In the genomic region with DNA sequence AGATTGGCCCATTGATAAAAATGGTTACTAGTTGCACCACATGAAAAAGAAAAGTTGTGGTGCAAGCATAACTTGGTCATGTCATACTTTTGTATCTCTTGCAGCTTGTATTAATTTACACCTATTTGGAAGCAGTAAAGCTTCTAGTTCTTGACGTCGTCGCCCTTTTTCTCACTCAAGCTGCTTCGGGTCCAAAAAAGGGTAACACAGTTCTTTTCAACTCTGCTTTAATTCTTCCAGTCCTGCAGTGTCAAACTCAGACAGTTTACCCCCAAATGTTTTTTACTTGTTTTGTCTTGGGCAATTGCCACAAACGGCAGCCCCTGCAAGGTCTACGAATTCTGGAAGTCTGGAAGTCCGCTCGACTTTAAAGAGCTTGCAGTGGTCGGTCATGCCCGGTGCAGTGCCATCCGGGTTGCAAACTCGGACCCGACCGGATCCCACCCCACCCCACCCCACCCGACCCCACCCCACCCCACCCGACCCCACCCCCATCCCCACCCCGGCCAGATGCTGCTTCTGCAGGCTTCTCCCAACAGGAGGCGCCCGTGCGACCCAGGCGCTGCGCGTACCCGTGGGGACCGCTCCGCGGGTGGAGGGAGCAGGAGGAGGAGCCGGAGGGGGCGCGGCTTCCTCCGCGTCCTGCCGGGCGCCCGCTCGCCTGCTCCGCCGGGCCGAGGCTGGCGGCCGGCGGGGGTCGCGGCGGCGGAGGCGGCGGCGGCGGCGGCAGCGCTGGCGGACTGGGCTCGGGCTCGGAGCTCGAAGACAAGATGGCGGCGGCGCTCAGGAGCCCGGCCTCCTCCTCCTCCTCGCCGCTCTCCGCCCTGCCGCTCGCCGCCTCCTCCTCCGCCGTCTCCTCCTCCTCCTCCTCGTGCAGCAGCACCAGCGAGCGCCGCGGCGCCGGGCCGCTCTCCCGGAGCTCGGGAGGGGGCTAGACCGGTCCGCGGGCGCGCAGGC, we compare ENCODE assay signal across 8 mouse cellular contexts. TPM values are rescaled to one million over a fixed set of nuclear protein-coding genes. Genes with fewer than 3 reads are reported as not detected.
DNase-seq lines count a peak whose midpoint lies in the region; ATAC-seq and TF ChIP-seq lines count a peak whose summit lies in the region.

Gene Pcnx (plus strand): TSS at position 673 of the 957 bp plus-strand sequence.

- intact Hi-C loops in heart, postnatal 36 days (cut with DNase I), result loop anchor here (2.0 kb wide), 3 partner anchors 53 to 63 kb away; no protein-coding TSS in a partner anchor

- peak; percentile 79 for ATAC-seq in cerebellum, adult (ENCODE audit: insufficient number of reproducible peaks, low FRiP score, low TSS enrichment)
- peak; percentile 88 for ATAC-seq in forebrain, embryonic 16.5 days
- peak; percentile 91 for ATAC-seq in lung, embryonic 16.5 days (ENCODE audit: low read depth)

- peak within 1 kb of the TSS; percentile 77 for H3K4me3 ChIP-seq in ES-Bruce4 (ENCODE audit: low read depth, low read length)
- H3K4me3 ChIP-seq in forebrain, embryonic 16.5 days (replicated peaks; ENCODE audit: low read length), result peak within 1 kb of the TSS; percentile 94
- peak within 1 kb of the TSS; percentile 95 for H3K4me3 ChIP-seq in lung, embryonic 16.5 days (ENCODE audit: low read length)

- H3K27me3 ChIP-seq in ES-Bruce4 (ENCODE audit: control insufficient read depth, insufficient read depth, low read length, poor library complexity, severe bottlenecking), result no peaks in the 10 kb centered on the region
- H3K27me3 ChIP-seq in forebrain, embryonic 16.5 days (replicated peaks; ENCODE audit: control insufficient read depth, insufficient read depth, low read length), result no peaks in the 10 kb centered on the region
- H3K27me3 ChIP-seq in lung, embryonic 16.5 days (ENCODE audit: control insufficient read depth, insufficient read depth, low read depth, low read length), result no peaks in the 10 kb centered on the region

- peak within 1 kb of the TSS; percentile 77 for H3K4me2 ChIP-seq in forebrain, embryonic 16.5 days (ENCODE audit: low read length)
- H3K4me2 ChIP-seq in lung, embryonic 16.5 days (ENCODE audit: low read depth, low read length), result peak within 1 kb of the TSS; percentile 74

- no peaks in the 10 kb centered on the region for H3K36me3 ChIP-seq in ES-Bruce4 (ENCODE audit: control insufficient read depth, insufficient read depth, low read length, poor library complexity, severe bottlenecking)
- H3K36me3 ChIP-seq in forebrain, embryonic 16.5 days (ENCODE audit: control insufficient read depth, insufficient read depth), result no peaks in the 10 kb centered on the region
- no peaks in the 10 kb centered on the region for H3K36me3 ChIP-seq in lung, embryonic 16.5 days (ENCODE audit: control insufficient read depth, insufficient read depth, low read length)

- H3K9me3 ChIP-seq in ES-Bruce4 (replicated peaks; ENCODE audit: control insufficient read depth, insufficient read depth, low read length, poor library complexity, severe bottlenecking), result no peaks in the 10 kb centered on the region
- H3K9me3 ChIP-seq in forebrain, embryonic 16.5 days (ENCODE audit: control insufficient read depth, low read length), result no peaks in the 10 kb centered on the region
- H3K9me3 ChIP-seq in lung, embryonic 16.5 days (ENCODE audit: control insufficient read depth, low read length), result no peaks in the 10 kb centered on the region

- H3K4me1 ChIP-seq in ES-Bruce4 (ENCODE audit: control insufficient read depth, insufficient read depth, low read length), result no peaks in the 10 kb centered on the region
- H3K4me1 ChIP-seq in forebrain, embryonic 16.5 days (replicated peaks; ENCODE audit: control insufficient read depth, insufficient read depth, low read length), result peaks cover 30% of the 10 kb centered on the region
- peaks cover 33% of the 10 kb centered on the region for H3K4me1 ChIP-seq in lung, embryonic 16.5 days (replicated peaks; ENCODE audit: control insufficient read depth, insufficient read depth, low read length)

- peak; percentile 91 to 93 for DNase-seq in heart, postnatal 36 days
- peak; percentile 49 to 75 for DNase-seq in layer of hippocampus, adult 8-10 months (ENCODE audit: low spot score in 2 of 2)
- DNase-seq in ovary, postnatal 36 days (ENCODE audit: low spot score), result peak; percentile 89
- DNase-seq in thymus, postnatal 14 days, result peak; percentile 95

- peak; percentile 51 for TF ChIP-seq CTCF in ES-Bruce4 (IDR thresholded peaks at IDR 0.05; ENCODE audit: low read depth, low read length)

- WGBS in forebrain, embryonic 16.5 days, result 2% methylated on average over 51 of the region's 83 CpGs
- 3% methylated on average over 47 of the region's 83 CpGs for WGBS in lung, embryonic 16.5 days

- H3K27ac ChIP-seq in ES-Bruce4 (ENCODE audit: insufficient read depth, low read length), result no peak within 1 kb of the TSS
- peak within 1 kb of the TSS; percentile 96 for H3K27ac ChIP-seq in forebrain, embryonic 16.5 days (ENCODE audit: low read length)
- H3K27ac ChIP-seq in lung, embryonic 16.5 days (ENCODE audit: low read length), result peak within 1 kb of the TSS; percentile 90

- TF ChIP-seq EP300 in ES-Bruce4 (IDR thresholded peaks at IDR 0.05; ENCODE audit: insufficient read depth, low read depth, low read length), result no peak

- peak within 1 kb of the TSS; percentile 98 for H3K9ac ChIP-seq in ES-Bruce4 (ENCODE audit: low read depth, poor library complexity, severe bottlenecking)
- peak within 1 kb of the TSS; percentile 97 for H3K9ac ChIP-seq in forebrain, embryonic 16.5 days (replicated peaks; ENCODE audit: low read depth, low read length)
- H3K9ac ChIP-seq in lung, embryonic 16.5 days (ENCODE audit: low read length), result peak within 1 kb of the TSS; percentile 96

- no peak for TF ChIP-seq POLR2A in ES-Bruce4 (IDR thresholded peaks at IDR 0.05; ENCODE audit: insufficient read depth, low read length)

RNA-seq across cellular contexts. Expression of gene Pcnx, which starts in this region (rescaled TPM):
- 18.5 and 24.4 TPM in 2 replicates for polyA plus RNA-seq in ES-Bruce4 (2011; ENCODE audit: insufficient read depth, insufficient read length, low read depth, missing spikeins)
- polyA plus RNA-seq in forebrain, embryonic 16.5 days (2015; fragmentation: Nextera tagmentation; extraction: Ambion mirVana), result 15.7 and 16.4 TPM in 2 replicates
- 10 to 100 TPM; 54.6 to 57.8 TPM for total RNA-seq in heart, postnatal 36 days (2021)
- total RNA-seq in layer of hippocampus, adult 8-10 months (2022), result 100 to 1,000 TPM in 3 of 4 experiments, 10 to 100 TPM in 1; 97.3 to 114 (median 106) TPM
- 10.2 and 15.2 TPM in 2 replicates for polyA plus RNA-seq in lung, embryonic 16.5 days (2015; fragmentation: Nextera tagmentation; extraction: Ambion mirVana)
